Mouse (Mus musculus): ENCODE results near the gene Fhad1.

DNA sequence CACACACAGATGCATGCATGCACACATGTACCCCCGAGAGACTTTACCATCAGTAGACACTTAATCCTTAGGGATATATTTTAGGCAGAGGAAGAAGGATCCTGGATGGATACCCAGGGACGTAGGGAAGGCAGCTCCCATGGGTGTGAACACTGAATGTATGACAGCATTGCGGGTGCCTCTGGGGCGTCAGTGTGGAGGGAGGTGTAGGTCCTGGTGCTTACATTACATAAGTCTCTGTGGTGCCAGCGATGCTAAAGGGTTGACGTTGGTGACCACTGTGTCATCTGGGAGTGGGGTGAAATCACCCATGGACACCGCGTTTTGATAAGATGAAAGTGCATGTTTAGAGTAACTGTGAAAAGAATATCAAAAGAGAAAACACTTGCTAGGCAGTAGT lies 54.8 kb downstream of the Fhad1 start:
- no peak for TF ChIP-seq CTCF (IDR thresholded peaks at IDR 0.05; ENCODE audit: low read depth)
- TF ChIP-seq EP300 (IDR thresholded peaks at IDR 0.05; ENCODE audit: low read depth): no peak

All from liver, embryonic 14.5 days (tissue).